Mouse (Mus musculus): ENCODE measurements around the gene 9330182O14Rik. TPM values are rescaled to one million over a fixed set of nuclear protein-coding genes. Genes with fewer than 3 reads are reported as not detected.

9330182O14Rik gene
- not detected in 2 replicates for polyA plus RNA-seq (2014; fragmentation: Nextera tagmentation; extraction: Ambion mirVana)

DNA sequence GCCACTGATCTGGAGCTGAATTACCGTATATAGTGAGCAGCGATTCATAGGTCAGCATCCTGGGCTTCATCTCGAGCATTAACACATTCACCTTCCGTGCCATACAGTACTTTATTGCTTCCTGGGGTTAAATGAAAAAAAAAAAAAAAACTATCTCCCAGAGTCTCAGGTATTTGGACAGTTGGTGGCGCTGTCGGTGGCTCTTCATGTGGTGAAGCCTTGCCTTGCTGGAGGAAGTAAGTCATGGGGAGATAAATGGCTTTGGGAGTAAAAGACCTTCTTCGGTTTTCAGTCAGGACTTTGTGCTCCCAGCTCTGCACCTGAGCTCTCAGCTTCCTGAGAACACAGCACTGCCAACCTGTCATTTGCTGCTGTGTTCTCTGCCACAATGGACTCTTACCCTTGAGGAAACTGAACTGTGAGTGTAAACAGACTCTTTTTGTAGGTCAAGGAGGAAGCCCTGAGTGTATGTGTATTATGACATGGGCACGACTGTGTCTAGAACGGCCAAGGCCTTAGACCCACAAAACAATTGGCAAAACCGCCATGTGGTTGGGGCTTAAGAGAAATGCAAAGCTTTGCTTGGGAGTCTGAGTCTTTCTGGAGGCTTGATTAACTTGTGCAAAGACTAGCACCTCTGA is at the start of gene 9330182O14Rik:
TSS of gene 9330182O14Rik (plus strand) at position 214 of the 641 bp plus-strand sequence.
- Histone ChIP-seq H3K4me1 (ENCODE audit: control insufficient read depth, insufficient read depth, low read length) (no peaks in the 10 kb centered on the region), H3K4me3 (ENCODE audit: low read depth, low read length) (no peak within 1 kb of the TSS), H3K4me2 (ENCODE audit: low read depth) (no peak within 1 kb of the TSS), H3K9ac (ENCODE audit: low read length) (no peak within 1 kb of the TSS), H3K9me3 (ENCODE audit: control insufficient read depth, low read length) (no peaks in the 10 kb centered on the region), H3K27me3 (ENCODE audit: control insufficient read depth, insufficient read depth, low read length) (no peaks in the 10 kb centered on the region), H3K27ac (ENCODE audit: low read depth, low read length) (no peak within 1 kb of the TSS), H3K36me3 (ENCODE audit: control insufficient read depth, insufficient read depth, low read length) (no peaks in the 10 kb centered on the region)
- DNase-seq (ENCODE audit: low spot score) (no peak), ATAC-seq (ENCODE audit: insufficient read depth, low FRiP score, low TSS enrichment) (no peak)
- 63% methylated on average over 10 of the region's 10 CpGs for WGBS

DNA sequence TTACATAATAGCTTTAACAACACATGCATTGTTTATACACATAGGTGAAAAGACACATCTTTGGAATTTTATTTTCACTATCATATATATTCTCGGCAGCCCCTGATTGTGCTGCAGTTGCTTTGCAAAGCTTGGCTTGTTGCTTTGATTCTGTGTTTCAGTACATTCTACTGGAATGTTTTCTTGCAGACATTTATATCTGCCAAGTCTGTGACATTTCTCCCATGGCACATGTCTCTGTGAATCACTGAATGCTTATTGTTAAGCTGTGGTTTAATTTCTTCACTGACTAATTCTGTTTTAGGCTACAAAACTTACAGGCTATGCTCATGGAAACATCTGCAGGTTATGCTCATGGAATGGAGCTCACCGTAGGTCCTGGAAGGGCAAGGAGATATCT is 30.9 kb upstream of the 9330182O14Rik start:
- Histone ChIP-seq H3K9ac (ENCODE audit: low read length) (no peak overlapping the region), H3K27ac (ENCODE audit: low read depth, low read length) (no peak overlapping the region), H3K36me3 (ENCODE audit: control insufficient read depth, insufficient read depth, low read length) (no peaks in the 10 kb centered on the region), H3K4me1 (ENCODE audit: control insufficient read depth, insufficient read depth, low read length) (no peaks in the 10 kb centered on the region), H3K4me3 (ENCODE audit: low read depth, low read length) (no peak overlapping the region), H3K4me2 (ENCODE audit: low read depth) (no peak overlapping the region), H3K9me3 (ENCODE audit: control insufficient read depth, low read length) (no peaks in the 10 kb centered on the region), H3K27me3 (ENCODE audit: control insufficient read depth, insufficient read depth, low read length) (no peaks in the 10 kb centered on the region)
- ATAC-seq (ENCODE audit: insufficient read depth, low FRiP score, low TSS enrichment) (no peak), DNase-seq (ENCODE audit: low spot score) (no peak)
- WGBS = 90% methylated on average over 2 of the region's 2 CpGs

DNA sequence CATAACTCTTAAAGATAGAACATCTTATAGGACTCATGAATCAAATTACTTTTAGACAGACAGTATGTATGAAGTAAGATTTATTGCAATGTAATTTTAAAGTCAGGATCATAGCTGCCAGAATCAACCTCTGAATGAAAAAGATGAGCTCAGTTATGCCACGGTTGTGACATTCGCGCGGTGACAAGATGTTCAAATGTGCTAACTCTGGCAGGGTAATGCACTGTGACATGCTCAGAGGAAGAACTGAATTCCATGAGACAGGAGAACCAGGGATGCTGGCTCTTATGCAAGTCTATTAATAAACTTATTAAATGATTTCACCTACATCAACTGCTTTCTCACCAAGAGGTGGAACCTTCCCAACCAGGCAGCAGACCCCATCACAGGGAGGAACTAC is 28.5 kb upstream of the 9330182O14Rik start:
- Histone ChIP-seq H3K27me3 (ENCODE audit: control insufficient read depth, insufficient read depth, low read length) (no peaks in the 10 kb centered on the region), H3K36me3 (ENCODE audit: control insufficient read depth, insufficient read depth, low read length) (no peaks in the 10 kb centered on the region), H3K9me3 (ENCODE audit: control insufficient read depth, low read length) (no peaks in the 10 kb centered on the region), H3K27ac (ENCODE audit: low read depth, low read length) (no peak overlapping the region), H3K9ac (ENCODE audit: low read length) (no peak overlapping the region), H3K4me2 (ENCODE audit: low read depth) (no peak overlapping the region), H3K4me1 (ENCODE audit: control insufficient read depth, insufficient read depth, low read length) (no peaks in the 10 kb centered on the region), H3K4me3 (ENCODE audit: low read depth, low read length) (no peak overlapping the region)
- 84% methylated on average over 4 of the region's 4 CpGs for WGBS
- DNase-seq (ENCODE audit: low spot score) (no peak), ATAC-seq (ENCODE audit: insufficient read depth, low FRiP score, low TSS enrichment) (no peak)

DNA sequence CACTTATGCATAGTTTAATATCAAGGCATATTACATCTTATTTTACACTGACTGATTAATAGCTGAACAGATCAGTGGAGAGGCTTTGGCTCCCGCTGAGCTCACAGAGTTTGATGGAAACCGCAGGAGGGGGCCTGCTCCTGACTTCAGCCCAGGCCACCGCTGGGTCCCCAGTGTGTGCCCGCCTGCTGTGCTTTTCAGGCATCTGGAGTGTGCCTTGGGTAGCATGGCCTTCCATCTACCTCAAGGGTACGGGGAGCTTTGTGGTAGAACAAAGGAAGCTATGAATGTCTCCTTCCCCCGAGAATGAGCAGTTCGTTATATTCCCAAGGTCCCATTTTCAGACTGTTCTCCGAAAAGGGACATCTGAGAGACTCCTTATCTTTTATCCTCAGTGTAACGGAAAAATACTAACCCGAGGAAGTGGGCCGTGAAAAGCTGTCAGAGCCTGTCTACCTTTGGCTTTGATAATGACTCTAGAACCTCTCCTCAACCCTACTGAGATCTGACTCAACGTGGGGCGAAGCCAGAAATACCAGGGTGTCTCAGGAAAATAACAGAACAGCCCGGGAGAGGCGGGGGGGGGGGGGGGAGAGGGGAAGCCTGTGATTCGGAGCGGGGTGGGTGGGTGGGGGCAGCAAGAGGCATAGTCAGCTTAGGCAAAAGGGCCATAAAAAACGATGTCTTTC is 20.1 kb upstream of the 9330182O14Rik start:
- Histone ChIP-seq H3K4me2 (ENCODE audit: low read depth) (no peak overlapping the region), H3K9ac (ENCODE audit: low read length) (no peak overlapping the region), H3K27ac (ENCODE audit: low read depth, low read length) (no peak overlapping the region), H3K4me1 (ENCODE audit: control insufficient read depth, insufficient read depth, low read length) (0 out of 2 replicates have a peak, but pooled peaks cover 3% of the 10 kb centered on the region), H3K9me3 (ENCODE audit: control insufficient read depth, low read length) (no peaks in the 10 kb centered on the region), H3K4me3 (ENCODE audit: low read depth, low read length) (no peak overlapping the region), H3K27me3 (ENCODE audit: control insufficient read depth, insufficient read depth, low read length) (no peaks in the 10 kb centered on the region), H3K36me3 (ENCODE audit: control insufficient read depth, insufficient read depth, low read length) (no peaks in the 10 kb centered on the region)
- no peak for ATAC-seq (ENCODE audit: insufficient read depth, low FRiP score, low TSS enrichment)
- WGBS = 33% methylated on average over 18 of the region's 18 CpGs
- DNase-seq (ENCODE audit: low spot score) = no peak

DNA sequence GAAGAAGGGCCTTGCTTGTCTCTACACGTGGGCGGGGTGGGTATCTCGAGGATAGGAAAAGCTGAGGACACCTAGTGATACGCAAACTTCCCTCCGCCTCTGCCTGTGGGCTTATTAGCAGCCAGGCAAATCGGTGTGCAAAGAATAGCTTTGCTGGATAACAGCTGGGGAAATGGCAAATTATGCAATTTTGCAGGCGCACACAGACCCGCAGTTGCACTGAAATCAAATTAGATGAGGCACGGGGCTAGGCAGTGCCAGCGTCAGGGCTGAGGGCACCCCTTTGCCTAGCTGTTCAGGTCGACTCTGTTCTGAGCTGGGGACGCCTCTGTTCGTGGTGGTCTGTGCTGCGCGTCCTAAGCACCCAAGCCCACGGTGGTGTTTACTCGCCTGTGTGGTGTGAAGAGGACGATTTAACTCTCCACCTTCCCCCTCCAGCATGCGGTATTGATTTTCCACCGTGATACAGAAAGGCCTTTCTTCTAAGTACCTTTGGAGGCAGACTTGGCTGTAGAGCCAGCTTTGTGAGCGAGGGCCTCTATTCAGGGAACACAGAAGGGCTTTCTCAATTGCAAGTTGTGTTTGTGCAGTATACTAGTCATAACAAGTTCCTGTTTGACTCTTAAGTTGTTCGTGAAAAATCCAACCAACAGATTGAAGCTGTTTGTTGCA is 19.4 kb upstream of the 9330182O14Rik start:
- Histone ChIP-seq H3K9ac (ENCODE audit: low read length) (no peak overlapping the region), H3K27ac (ENCODE audit: low read depth, low read length) (no peak overlapping the region), H3K4me1 (ENCODE audit: control insufficient read depth, insufficient read depth, low read length) (0 out of 2 replicates have a peak, but pooled peaks cover 3% of the 10 kb centered on the region), H3K9me3 (ENCODE audit: control insufficient read depth, low read length) (no peaks in the 10 kb centered on the region), H3K27me3 (ENCODE audit: control insufficient read depth, insufficient read depth, low read length) (no peaks in the 10 kb centered on the region), H3K4me2 (ENCODE audit: low read depth) (peak overlapping the region; percentile 19; the same call in 1 of the 2 replicates), H3K36me3 (ENCODE audit: control insufficient read depth, insufficient read depth, low read length) (no peaks in the 10 kb centered on the region), H3K4me3 (ENCODE audit: low read depth, low read length) (no peak overlapping the region)
- ATAC-seq (ENCODE audit: insufficient read depth, low FRiP score, low TSS enrichment) = peak; percentile 53; the same call in 1 of the 2 replicates
- WGBS = 38% methylated on average over 22 of the region's 22 CpGs
- peak; percentile 33 for DNase-seq (ENCODE audit: low spot score)

DNA sequence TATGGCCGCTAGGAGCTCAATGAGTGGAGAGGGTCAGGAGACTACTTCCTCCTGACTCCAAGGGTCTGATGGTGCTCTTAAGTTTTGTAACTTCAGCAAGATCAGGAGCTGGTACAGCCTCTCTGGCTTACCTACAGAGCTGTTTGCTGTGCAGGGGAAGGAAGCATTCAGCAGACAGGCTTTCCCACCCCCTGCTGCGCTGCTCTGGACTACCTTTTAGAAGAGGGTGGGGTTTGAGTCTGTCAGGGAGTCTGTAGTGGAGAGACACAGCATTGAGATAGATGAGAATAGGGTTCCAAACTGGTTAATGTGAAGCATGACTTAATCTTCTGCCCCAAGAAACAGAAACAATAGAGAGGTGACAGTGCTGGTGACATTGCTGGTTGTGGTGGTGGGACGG is 17.8 kb upstream of the 9330182O14Rik start:
- Histone ChIP-seq H3K27me3 (ENCODE audit: control insufficient read depth, insufficient read depth, low read length) (no peaks in the 10 kb centered on the region), H3K9ac (ENCODE audit: low read length) (no peak overlapping the region), H3K4me3 (ENCODE audit: low read depth, low read length) (no peak overlapping the region), H3K4me1 (ENCODE audit: control insufficient read depth, insufficient read depth, low read length) (0 out of 2 replicates have a peak, but pooled peaks cover 3% of the 10 kb centered on the region), H3K9me3 (ENCODE audit: control insufficient read depth, low read length) (no peaks in the 10 kb centered on the region), H3K4me2 (ENCODE audit: low read depth) (no peak overlapping the region), H3K36me3 (ENCODE audit: control insufficient read depth, insufficient read depth, low read length) (no peaks in the 10 kb centered on the region), H3K27ac (ENCODE audit: low read depth, low read length) (no peak overlapping the region)
- WGBS = 74% methylated on average over 3 of the region's 3 CpGs
- ATAC-seq (ENCODE audit: insufficient read depth, low FRiP score, low TSS enrichment) (no peak), DNase-seq (ENCODE audit: low spot score) (no peak)

DNA sequence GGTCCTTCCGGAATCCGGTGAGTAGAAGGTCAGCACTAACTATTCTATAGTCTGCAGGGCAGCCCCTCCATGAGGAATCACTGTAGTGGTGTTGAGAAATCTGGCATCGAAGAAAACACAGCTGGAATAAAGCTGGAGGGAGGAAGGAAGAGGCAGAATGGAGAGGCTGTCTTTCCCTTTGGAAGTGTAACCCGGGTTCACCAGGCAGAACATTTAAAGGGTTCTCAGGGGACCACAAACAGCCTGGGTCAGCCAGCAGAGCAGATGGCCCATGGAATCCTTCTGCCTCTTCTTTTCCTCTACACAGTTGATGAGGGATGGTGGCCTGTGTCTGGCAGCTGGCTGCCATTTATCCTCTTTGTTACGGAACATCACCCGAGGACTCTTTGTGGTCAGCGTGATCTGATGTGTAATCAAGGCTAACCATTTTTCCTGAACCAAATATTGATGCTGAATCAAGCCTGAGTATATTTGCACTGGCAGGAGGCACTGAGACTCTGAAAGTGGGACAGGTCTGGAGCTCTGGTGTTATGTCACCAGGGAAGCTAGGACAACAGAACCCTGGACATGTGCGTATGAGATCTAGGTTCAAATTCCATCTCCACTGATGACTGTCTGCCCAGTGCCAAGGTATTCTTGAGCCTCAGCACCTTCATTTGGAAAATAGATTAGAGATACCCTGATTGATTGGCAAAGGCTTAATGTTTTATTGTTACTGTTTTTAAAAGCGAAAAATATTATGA is 9.8 kb upstream of the 9330182O14Rik start:
- Histone ChIP-seq H3K4me3 (ENCODE audit: low read depth, low read length) (no peak overlapping the region), H3K27me3 (ENCODE audit: control insufficient read depth, insufficient read depth, low read length) (no peaks in the 10 kb centered on the region), H3K9me3 (ENCODE audit: control insufficient read depth, low read length) (no peaks in the 10 kb centered on the region), H3K36me3 (ENCODE audit: control insufficient read depth, insufficient read depth, low read length) (no peaks in the 10 kb centered on the region), H3K4me1 (ENCODE audit: control insufficient read depth, insufficient read depth, low read length) (no peaks in the 10 kb centered on the region), H3K27ac (ENCODE audit: low read depth, low read length) (no peak overlapping the region), H3K9ac (ENCODE audit: low read length) (no peak overlapping the region), H3K4me2 (ENCODE audit: low read depth) (no peak overlapping the region)
- no peak for ATAC-seq (ENCODE audit: insufficient read depth, low FRiP score, low TSS enrichment)
- DNase-seq (ENCODE audit: low spot score) = peak; percentile 39
- 59% methylated on average over 9 of the region's 9 CpGs for WGBS

DNA sequence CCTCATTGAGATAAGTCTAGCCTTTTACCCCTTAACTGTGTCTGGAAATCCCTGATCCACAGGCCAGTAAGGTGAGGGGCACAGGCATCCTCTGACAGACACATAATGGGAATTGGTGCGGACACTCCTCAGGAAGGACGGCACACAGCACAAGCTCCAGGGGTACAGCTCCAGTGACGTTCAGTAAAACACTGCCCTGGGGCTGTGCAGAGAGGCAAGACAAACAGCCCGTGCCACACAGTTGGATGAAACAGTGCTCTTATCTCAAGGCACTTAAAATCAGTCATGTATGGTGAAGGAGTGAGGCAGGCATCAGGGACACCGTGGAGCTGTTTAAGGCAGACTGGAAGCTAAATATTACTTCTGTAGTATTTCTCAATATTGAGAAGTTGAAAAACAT is 4.7 kb upstream of the 9330182O14Rik start:
- Histone ChIP-seq H3K4me1 (ENCODE audit: control insufficient read depth, insufficient read depth, low read length) (no peaks in the 10 kb centered on the region), H3K9ac (ENCODE audit: low read length) (no peak overlapping the region), H3K27ac (ENCODE audit: low read depth, low read length) (no peak overlapping the region), H3K4me2 (ENCODE audit: low read depth) (no peak overlapping the region), H3K4me3 (ENCODE audit: low read depth, low read length) (no peak overlapping the region), H3K36me3 (ENCODE audit: control insufficient read depth, insufficient read depth, low read length) (no peaks in the 10 kb centered on the region), H3K27me3 (ENCODE audit: control insufficient read depth, insufficient read depth, low read length) (no peaks in the 10 kb centered on the region), H3K9me3 (ENCODE audit: control insufficient read depth, low read length) (no peaks in the 10 kb centered on the region)
- no peak for ATAC-seq (ENCODE audit: insufficient read depth, low FRiP score, low TSS enrichment)
- no peak for DNase-seq (ENCODE audit: low spot score)
- 69% methylated on average over 5 of the region's 5 CpGs for WGBS
